Mouse (Mus musculus) neural tube, embryonic 15.5 days (tissue): ENCODE data around the gene Gm13289. TPM values are rescaled to one million over a fixed set of nuclear protein-coding genes. Genes with fewer than 3 reads are reported as not detected.

ENCODE experiments used
- polyA plus RNA-seq: library from polyadenylated mRNA; unstranded; fragments of >200 nt; fragmentation: Nextera tagmentation; extraction: Ambion mirVana; gene quantifications from 2 replicates; pipeline ENCODE4 v1.2.1, GENCODE M21; 2015

Gm13289 gene
- polyA plus RNA-seq, 1 experiment from 2014 or later = not detected

Other genes with a start within 250 kb of the Gm13289 start
- not detected in 2 replicates for gene Ifna15, start 218.7 kb upstream of the Gm13289 start, polyA plus RNA-seq
- not detected in 2 replicates for gene Ifna14, start 205.1 kb upstream of the Gm13289 start, polyA plus RNA-seq
- not detected in 2 replicates for gene Ifna9, start 184.5 kb upstream of the Gm13289 start, polyA plus RNA-seq
- not detected in 2 replicates for gene Ifna12, start 173.5 kb upstream of the Gm13289 start, polyA plus RNA-seq
- gene C87499, start 142.5 kb upstream of the Gm13289 start, polyA plus RNA-seq = not detected in 2 replicates
- not detected in 2 replicates for gene Ifna13, start 132.5 kb upstream of the Gm13289 start, polyA plus RNA-seq
- gene Ifna16, start 100.0 kb upstream of the Gm13289 start, polyA plus RNA-seq = not detected in 2 replicates
- not detected in 2 replicates for gene Ifna2, start 93.0 kb upstream of the Gm13289 start, polyA plus RNA-seq
- gene Ifnab, start 85.6 kb upstream of the Gm13289 start, polyA plus RNA-seq = not detected in 2 replicates
- gene Gm26566, start 55.1 kb upstream of the Gm13289 start, polyA plus RNA-seq = 1.0 and 1.4 TPM in 2 replicates
- gene Klhl9, start 54.5 kb upstream of the Gm13289 start, polyA plus RNA-seq = 95.7 and 97.8 TPM in 2 replicates
- gene Gm13271, start 22.1 kb upstream of the Gm13289 start, polyA plus RNA-seq = not detected in 2 replicates
- gene Gm13283, start 16.8 kb upstream of the Gm13289 start, polyA plus RNA-seq = 0.18 TPM in 1 of 2 replicates, not detected in the other
- not detected in 2 replicates for gene Gm13290, start 3.1 kb upstream of the Gm13289 start, polyA plus RNA-seq
- gene Gm13272, start 2.9 kb downstream of the Gm13289 start, polyA plus RNA-seq = not detected in 2 replicates
- gene Ifnz, start 5.2 kb downstream of the Gm13289 start, polyA plus RNA-seq = not detected in 2 replicates
- gene Gm13276, start 8.8 kb downstream of the Gm13289 start, polyA plus RNA-seq = not detected in 2 replicates
- gene Gm13277, start 11.7 kb downstream of the Gm13289 start, polyA plus RNA-seq = not detected in 2 replicates
- gene Gm13278, start 14.6 kb downstream of the Gm13289 start, polyA plus RNA-seq = not detected in 2 replicates
- not detected in 2 replicates for gene Gm13275, start 17.6 kb downstream of the Gm13289 start, polyA plus RNA-seq
- gene Gm13279, start 20.5 kb downstream of the Gm13289 start, polyA plus RNA-seq = not detected in 2 replicates
- gene Gm13285, start 22.7 kb downstream of the Gm13289 start, polyA plus RNA-seq = 0.38 TPM in 1 of 2 replicates, not detected in the other
- not detected in 2 replicates for gene Gm13287, start 26.3 kb downstream of the Gm13289 start, polyA plus RNA-seq
- not detected in 2 replicates for gene Gm13288, start 28.6 kb downstream of the Gm13289 start, polyA plus RNA-seq
- not detected in 2 replicates for gene Ifna7, start 39.3 kb downstream of the Gm13289 start, polyA plus RNA-seq
- gene Ifna11, start 43.0 kb downstream of the Gm13289 start, polyA plus RNA-seq = not detected in 2 replicates
- gene Ifna6, start 50.5 kb downstream of the Gm13289 start, polyA plus RNA-seq = not detected in 2 replicates
- not detected in 2 replicates for gene Ifna5, start 58.6 kb downstream of the Gm13289 start, polyA plus RNA-seq
- gene Ifna4, start 64.9 kb downstream of the Gm13289 start, polyA plus RNA-seq = not detected in 2 replicates
- gene Ifna1, start 73.2 kb downstream of the Gm13289 start, polyA plus RNA-seq = not detected in 2 replicates
- gene Ifne, start 103.3 kb downstream of the Gm13289 start, polyA plus RNA-seq = not detected in 2 replicates